Mouse (Mus musculus) CD4-positive helper T cell, adult 2 months (primary cell): ENCODE data around the gene Stxbp4.

Experiments used
- DNase-seq: peaks from one replicate; pipeline ENCODE4 v3.0.0-alpha.2; 2012; ENCODE audit warnings: low read depth, missing footprints, low spot score

Gene Stxbp4

DNA sequence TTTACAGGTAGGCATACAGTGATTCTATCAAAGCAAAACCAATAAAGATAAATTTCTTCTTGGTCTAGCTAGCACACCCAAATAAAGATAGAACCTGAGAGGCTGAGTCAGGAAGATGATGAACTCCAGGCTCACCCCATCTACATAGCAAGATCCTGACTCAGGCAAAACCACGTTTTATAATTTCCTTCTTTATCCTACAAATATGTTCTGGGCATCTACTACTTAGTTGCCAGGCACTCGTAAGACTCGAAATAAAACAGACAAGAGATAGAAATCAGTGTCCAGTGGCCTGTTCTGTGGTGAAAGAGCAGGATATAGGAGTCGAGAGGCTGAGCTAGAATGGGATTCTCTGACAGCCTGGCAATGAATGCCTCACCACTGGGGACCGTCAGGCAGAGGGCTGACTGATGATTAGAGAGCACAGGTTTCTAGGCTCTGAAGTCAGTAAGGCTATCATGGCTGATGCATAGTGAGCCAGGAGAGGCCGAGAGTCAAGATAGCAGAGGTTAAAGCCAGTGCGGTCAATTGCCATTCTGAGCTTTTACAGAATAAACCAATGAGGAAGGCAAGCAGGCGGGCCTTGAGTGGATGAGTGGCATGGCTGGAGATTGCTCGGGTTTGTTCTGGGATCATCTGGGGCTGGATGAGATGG, 12.5 kb upstream of the Stxbp4 start:
- no peak for DNase-seq

DNA sequence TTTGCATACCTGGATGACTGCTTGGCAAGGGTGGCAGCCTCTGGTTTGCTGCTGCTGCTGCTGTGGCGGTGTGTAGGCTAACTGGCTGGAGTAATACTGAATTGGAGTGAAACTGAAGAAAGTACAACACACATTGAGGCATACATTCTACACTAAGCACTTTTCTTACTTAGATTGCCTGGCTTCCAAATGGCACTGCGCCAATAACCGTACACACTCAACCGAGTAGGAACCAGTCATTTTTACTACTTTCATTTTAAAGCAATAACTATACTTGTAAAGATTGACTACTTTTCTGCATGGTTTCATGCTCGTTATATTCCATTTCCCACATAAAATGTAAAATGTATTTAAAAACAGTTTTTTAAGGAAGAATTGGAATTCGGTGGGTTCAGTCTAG, 11.9 kb upstream of the Stxbp4 start:
- no peak for DNase-seq

DNA sequence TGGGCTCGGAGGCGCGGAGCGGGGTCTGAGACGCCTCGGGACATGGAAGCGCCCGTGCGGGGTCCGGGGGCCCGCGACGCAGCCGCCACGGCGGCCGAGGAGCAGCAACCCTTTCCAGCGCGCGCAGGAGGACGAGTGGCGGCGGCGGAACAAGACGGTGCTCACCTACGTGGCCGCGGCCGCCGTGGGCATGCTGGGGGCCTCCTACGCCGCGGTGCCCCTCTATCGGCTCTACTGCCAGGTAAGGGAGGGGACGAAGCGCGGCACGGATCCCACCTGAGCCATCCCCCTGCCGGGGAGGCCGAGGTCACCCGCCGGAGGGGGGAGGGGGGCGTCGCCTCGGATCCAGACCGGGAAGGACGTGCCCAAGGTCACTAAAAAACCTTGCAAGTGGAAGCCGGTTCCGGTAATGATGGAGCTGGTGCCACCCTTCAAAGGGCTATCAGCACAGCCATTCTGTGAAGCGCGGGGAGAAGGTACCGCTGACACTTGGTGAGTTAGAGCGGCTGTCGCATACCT, 487 bp upstream of the Stxbp4 start:
- DNase-seq: no peak

DNA sequence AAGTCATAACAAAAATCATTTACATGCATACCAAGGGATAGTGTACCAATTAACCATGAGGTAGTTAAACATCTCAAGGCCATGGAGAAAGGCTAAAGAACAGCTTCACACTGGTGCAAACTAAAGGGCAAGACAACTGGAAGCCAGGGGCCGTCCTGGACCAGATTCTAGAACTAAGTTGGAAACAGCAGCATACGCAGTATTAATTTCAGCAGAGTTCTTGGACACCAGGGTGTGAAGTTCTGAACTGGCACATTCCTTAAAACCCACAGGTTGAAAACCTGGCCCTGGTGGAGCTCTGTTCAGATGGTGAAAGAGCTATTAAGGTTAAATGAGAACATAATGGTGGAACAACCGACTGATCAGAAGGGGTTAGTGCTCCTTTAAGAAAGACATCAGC, 3.2 kb downstream of the Stxbp4 start:
- DNase-seq: no peak

DNA sequence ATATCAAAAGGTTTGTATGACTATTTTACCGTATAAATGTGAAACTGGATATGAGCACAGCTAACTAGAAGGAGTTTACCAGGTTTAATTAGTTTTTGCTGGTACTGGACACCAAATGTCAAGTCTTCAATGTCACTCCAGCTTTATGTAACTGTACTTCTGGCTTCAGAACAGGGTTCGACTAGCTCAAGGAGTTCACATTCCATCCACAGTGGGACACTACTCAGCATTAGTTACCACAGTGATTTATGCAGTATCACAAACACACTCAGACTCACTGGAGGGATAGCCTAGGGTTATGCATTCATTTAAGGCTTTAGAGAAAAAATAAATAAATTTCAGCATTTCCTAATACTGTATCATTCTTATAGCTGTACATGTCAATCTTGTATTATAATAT, 5.4 kb downstream of the Stxbp4 start:
- no peak for DNase-seq

DNA sequence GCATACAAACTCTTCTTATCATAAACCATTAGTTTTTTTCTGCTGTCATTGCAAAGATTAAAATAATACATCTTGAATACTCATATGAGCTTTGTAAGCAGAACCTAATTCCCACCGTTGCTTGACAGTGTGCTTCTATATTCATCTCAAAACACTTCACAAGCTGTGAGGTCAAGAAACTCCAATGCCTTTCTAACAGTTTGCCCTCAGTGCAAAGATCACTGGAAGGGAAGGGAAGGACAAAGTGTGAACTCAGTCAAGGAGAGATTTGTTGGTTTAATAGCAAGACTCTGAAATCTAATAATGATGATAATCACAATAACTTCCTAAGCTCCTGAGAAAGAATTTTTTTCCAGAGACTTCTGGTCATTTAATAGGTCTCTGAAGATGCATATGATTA, 10.1 kb downstream of the Stxbp4 start:
- DNase-seq: no peak

DNA sequence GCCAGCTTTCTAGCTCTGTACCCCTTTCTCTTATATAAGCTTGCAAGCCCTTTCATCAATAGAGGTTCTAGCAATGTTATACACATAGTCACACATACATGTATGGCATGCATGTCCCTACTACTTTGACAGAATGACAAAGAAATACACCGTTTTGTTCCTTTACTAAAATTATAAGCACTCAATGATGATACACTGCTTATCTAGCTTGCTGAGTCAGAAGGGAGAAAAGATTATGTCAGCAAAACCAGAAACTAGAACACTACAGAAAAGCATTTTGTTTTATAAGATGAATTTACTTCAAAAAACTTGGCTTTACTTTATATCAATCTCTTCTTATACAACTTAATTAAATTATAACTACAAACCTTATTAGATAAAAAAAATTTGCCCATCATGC, 12.7 kb downstream of the Stxbp4 start:
- no peak for DNase-seq

DNA sequence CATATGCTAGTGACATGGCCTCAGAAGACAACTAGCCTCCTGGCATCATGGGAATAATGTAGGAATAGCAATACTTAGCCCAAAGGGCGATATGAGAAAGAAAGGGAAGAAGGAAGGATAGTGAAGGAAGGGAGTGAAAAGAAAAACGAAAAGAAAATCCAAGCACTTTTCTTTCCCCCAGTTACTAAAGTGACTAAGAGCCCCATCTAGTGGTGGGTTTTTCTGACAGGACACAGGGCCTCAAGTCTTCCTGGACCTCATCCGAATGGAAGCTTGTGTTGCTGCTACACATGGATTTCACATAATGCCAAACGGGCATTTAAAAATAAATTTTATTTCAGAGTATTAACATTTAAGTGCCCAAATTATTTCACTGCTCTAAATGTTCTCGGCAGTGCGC, 14.4 kb downstream of the Stxbp4 start:
- DNase-seq: peak; percentile 25

DNA sequence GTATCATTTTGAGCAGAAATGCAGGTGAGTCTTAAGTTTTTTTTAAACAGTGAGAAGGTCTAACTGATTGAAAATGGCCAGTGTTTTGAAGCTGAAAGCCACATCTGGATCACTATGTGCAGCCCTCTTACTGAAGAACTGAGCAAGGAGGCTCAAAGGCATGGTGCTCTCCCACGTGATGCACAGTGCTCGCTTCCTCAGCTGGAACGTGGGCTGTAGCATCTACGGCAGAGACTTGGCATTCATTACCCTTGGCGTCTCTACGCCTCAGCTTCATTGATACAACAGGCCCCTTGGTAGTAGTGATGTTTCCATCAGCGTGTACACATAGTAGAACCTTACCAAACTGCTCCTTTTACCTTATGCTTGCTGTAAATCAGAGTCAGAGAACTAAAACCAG, 15.4 kb downstream of the Stxbp4 start:
- no peak for DNase-seq

DNA sequence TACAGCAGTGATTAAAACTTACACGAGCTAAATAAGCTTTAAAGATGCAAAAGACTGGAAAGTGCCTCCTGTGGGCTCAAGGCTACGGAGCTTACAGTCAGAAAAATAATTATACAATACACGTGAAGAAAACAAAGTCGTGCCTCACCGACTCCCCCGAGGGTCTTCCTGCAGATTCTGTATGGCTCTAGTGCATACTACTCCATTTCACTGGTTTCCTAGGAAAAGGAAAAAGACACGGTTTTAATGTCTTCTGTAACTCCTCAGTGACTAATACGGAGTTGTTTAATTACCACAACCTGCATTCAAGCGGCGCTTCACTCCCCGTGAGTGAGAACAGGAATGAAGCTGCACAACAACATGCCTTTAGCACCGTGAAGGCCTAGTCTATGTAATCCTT, 15.8 kb downstream of the Stxbp4 start:
- no peak for DNase-seq

DNA sequence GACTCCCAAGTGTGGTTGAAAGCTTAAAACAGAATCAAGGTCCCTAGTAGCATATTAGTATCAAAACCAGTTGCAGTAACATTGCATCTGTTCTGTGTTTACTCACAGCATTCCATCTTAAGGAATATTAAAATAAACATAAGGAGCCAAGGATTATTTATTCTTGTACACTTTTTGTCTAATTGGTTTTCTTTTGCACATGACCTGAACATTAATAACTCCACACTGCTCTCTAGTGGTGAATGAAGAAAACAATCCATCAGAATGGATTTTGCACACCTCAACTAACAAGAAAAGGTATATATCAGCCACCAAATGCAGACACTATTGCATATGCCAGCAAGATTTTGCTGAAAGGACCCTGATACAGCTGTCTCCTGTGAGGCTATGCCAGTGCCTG, 21.5 kb downstream of the Stxbp4 start:
- peak; percentile 34 for DNase-seq

DNA sequence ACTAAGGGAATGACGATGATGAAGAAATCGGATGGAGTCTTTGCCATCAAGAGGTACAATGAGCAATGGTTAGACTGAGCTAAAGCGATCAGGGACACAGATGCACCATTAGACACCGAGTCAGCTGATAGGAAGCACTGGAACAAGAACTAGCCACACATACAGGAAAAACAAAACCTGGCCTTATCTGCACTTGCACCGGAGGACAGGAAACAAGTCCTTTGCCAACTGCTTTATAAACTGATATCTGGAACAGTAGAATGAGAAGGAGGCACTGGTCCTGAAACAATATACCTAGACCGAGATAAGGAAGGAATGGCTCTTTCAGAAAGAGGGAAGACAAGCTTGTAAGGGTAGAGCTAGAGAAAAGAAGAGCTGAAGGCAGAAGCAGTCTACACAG, 23.1 kb downstream of the Stxbp4 start:
- no peak for DNase-seq

DNA sequence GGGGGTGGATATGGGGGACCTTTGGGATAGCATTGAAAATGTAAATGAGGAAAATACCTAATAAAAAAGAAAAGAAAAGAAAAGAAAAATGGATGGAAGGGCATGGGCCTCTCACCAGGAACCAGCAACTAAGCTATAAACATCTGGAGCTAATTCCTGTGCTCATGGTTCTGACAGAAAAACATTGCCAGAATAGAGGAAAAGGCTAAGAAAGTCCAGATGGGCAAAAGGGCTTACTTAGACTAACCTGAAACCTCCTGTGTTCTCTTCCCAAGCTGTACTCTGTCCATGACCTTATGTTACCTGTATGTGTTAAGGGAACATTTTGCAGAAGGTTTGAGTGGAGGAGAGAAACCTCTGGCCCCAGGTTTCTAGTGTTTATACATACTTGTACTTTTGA, 25.8 kb downstream of the Stxbp4 start:
- no peak for DNase-seq

DNA sequence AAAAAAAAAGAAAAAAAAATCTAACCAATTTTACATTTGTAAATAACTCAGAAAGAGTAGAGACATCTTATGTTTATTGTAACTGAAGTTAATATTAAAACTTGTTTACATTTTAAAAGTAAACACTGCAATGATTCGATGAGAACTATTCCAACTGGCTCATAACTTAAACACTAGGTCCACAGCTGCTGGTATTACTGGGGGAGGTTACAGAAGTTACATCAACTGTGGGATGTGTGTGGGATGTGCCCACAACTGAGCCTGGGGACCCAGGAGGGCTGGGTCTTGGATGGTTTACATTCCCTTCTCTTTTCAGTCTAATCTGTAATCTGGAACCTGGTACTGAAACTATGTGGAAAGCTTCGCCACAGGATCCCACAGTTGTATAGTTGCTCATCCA, 34.8 kb downstream of the Stxbp4 start:
- no peak for DNase-seq

DNA sequence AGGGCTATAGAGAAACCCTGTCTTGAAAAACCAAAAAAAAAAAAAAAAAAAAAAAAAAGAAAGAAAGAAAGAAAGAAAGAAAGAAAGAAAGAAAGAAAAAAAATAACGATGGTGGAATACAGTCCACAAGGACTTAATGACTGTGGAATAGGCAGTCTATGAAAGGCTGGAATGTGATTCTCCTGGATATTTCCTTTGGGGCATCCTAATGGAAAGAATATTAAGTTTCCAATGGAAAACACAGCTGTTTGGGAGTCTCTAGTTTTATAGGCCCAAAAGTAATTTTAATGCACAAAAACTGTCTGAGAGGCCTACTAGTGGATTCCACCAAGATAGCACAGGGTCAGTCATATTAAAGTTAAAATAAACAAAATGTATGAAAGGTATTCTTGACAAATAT, 42.1 kb downstream of the Stxbp4 start:
- DNase-seq: no peak

DNA sequence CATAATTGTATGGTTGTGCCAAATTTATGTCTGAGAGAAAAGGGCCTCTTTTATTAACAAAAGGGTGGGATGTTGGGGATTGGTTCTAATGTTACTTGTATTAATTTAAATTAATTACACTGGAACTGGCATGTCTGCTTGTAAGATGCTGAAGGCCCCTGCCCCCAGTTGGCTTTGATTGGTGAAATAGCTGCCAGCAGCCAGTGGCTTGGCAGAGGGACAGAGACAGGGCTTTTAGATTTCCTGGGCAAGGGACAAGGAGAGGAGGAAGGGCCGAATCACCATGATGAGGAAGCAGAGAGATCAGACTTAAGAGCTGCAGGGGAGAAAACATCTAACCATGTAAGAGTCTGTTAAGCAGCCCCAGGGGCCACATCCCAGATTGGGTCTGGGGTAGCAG, 46.9 kb downstream of the Stxbp4 start:
- DNase-seq: no peak

DNA sequence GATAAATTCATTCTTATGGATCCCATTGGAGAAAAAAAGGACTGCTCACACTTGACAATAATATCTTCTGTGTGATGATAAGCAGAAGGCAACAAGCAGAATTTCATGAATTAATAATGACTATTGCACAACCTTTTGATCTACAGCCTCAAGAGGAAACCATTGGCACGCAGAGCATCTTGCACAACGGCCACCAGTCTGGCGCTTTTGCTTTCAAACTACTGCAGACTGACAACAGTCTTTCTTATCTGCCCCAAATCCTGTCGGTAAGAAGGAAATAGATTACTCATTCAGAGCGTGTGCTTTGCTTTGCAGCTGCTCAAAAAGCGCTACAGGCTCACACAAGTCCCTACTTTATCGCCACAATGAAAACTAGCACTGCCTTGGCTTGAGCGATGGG, 51.7 kb downstream of the Stxbp4 start:
- peak; percentile 9 for DNase-seq

DNA sequence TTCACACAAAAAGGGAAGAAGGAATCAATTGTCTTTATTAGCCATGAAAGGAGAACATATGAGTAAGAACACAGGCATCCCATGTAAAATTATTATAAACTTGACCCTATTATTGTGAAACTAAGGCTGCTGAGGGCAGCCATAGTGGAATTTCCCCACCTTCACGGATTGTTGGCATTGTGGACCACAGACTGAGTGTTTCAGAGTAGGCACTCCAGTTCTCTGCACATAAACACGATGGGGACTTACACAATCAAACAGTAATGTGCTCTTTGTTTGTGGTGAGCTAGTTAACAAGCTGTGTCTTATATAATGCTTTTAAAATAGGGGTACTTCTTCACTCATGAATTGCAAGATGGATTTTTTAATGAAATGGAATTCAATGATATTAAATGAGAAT, 52.1 kb downstream of the Stxbp4 start:
- DNase-seq: no peak

DNA sequence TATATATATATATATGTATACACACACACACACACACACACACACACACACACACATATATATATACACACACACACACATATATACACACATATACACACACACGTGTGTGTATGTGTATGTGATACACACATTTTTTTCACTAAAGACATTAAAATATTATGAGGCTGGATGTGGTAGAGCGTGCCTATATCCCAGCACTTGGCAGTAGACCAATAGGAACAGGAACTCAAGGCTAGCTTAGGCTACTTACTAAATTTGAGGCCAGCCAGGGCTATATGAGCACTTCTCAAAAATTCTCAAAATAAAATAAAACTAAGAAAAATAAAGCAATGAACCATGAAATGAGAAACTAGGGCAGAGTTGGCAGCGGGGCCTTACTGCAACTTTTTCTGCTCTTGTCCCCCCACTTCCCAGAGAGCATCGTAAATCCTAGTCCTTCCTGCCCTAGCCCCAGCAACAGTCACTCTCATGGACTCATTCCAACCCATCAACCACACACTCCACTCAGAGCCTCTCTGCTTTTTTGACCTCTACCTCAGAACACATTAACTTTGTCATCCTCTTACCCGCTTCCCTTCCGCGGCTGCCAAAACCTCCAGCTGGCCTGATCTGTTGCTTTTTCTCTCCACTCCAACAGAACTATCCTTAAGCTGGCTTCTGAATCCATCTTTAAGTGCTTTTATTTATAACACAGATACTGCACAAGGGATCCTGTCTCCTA, 60.7 kb downstream of the Stxbp4 start:
- no peak for DNase-seq

DNA sequence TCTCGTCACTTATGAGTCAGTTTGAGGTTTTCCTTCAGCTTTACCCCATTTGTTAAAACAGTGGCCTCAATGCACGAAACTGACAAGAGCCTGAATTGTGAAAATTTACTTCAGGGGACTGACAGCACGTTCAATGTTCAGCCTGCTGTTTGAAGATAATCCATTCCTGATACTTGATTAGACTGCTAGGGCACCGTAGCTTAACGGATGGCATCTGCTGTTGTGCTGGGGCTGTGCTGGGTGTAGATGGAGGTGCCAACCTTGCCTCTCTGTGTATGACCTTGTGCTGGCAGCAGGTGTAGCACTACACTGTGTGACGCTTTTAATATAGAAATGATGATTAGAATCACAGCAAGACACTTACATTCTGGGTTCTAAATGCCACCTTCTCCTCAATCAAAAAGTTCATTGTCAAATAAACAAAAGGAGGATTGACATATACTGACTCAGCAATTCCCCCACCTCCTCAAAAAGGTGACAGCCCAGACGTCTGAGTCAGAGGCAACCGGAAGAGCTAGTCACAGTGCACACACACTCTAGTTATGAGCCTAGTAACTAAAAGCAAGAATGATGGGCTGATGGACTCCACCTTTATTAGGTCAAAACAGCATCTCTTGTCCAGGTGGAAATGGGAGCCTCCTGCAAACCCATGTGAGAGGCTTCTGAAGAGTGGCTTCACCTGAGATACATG, 61.5 kb downstream of the Stxbp4 start:
- DNase-seq: no peak

DNA sequence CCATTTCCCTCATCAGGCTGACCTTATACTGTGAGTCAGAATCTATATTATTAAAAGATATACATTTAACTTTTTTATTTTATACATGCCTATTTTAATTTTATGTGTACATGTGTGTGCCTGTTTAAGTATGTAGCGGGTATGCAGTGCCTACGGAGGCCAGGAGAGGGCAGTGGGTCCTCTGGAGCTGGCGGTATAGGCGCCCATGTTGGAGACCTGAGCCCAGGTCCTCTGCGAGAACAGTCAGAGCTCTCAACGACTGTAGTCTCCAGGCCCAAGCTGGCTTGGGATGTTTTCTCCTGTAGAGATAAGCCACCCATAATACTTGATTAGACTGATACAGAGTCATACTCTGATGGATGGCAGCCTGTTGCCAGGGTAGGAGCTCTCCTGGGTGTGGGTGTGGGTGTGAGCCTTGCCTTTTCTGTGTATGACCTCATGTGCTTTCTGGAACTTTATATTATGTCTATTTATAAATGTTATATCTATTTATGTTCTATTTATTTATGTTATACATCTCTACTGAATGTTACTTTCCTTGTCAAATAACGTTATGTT, 62.3 kb downstream of the Stxbp4 start:
- no peak for DNase-seq

DNA sequence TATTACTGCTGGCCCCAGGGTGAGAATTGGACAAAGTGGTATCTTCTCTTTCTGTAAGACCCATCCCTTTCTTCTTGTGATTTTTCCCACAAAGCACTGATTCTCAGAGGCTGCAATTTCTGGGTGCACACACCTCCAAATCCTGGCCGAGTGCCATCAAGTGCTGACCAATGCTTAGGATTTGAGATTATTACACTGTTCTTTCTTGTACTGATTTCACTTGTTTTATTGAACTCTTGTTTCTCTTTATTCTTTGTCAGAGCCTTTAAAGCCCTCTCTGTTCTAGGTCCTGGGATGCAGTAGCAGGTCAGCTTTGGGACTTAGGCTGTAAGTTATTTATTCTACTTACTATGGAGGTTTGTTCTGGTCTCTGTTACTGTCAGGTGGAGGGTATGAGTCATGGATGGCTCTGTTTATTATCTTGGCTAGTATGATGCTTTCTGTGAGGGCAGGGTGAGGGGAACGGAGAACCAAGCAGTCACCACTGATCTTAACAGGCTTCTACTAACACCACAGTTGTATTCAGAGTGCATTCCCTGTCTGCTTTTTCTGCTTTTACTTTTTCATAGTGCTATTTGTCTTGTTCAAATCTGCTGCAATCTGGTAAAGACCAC, 67.1 kb downstream of the Stxbp4 start:
- no peak for DNase-seq
